Mouse (Mus musculus): ENCODE data around the gene Haus6.
"Not testable (repeated sequence)": the region's sequence is repeated elsewhere in the genome, so short reads cannot be mapped to it uniquely, and the experiment has no call there.

DNA sequence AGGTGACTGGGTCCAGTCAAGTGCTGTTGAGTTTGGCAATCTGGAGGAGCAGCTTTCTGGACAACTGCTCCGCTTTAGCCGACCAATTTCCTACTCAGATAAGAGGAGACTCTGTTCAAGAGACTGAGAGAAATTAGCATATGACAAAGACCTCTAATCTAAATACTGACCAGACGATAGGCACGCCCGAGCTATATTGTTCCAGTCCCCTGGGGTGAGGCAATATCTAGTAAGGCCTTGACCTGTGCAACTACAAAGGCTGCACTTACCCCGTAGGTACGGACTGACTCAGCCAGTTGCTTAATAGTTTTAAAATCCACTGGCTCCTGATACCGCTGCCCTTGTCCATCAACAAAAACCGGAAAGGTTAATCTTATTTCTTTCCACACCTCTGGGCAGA, 25.7 kb upstream of the Haus6 start:
- TF ChIP-seq CTCF (IDR thresholded peaks at IDR 0.05; ENCODE audit: borderline replicate concordance, control insufficient read depth, extremely low read depth, insufficient read depth, low read length, poor library complexity); POLR2A (IDR thresholded peaks at IDR 0.05; ENCODE audit: control insufficient read depth, extremely low read depth, insufficient read depth, low read length, poor library complexity): not testable (repeated sequence)
